Mouse (Mus musculus) limb, embryonic 12.5 days (tissue): ENCODE measurements around the gene Cdc6. TPM values are rescaled to one million over a fixed set of nuclear protein-coding genes. Genes with fewer than 3 reads are reported as not detected.

Experiments
- ATAC-seq: fragments of 200-750 bp; cut with Nextera tagmentation; 2 replicates; pipeline ENCODE4 v1.8.0; 2017; ENCODE audit warnings: low read depth, moderate TSS enrichment; ENCODE audit not compliant: insufficient number of reproducible peaks, insufficient read depth, low FRiP score, low TSS enrichment
- H3K27ac ChIP-seq: fragments of 300-500 bp; sonication (generic); 2 replicates; pipeline ENCODE4 v1.5.1; 2016; ENCODE audit warnings: mild to moderate bottlenecking, moderate library complexity
- H3K27me3 ChIP-seq: fragments of 300-500 bp; sonication (generic); 2 replicates; pipeline ENCODE4 v1.6.1; 2016; ENCODE audit warnings: mild to moderate bottlenecking, moderate library complexity
- H3K36me3 ChIP-seq: fragments of 300-500 bp; sonication (generic); 2 replicates; pipeline ENCODE4 v1.6.1; 2016; ENCODE audit warnings: mild to moderate bottlenecking, moderate library complexity
- H3K4me1 ChIP-seq: fragments of 300-500 bp; sonication (generic); replicated peaks from 2 replicates; pipeline ENCODE4 v1.6.1; 2016
- H3K4me2 ChIP-seq: fragments of 300-500 bp; sonication (generic); 2 replicates; pipeline ENCODE4 v1.6.1; 2016; ENCODE audit warnings: mild to moderate bottlenecking, moderate library complexity
- H3K4me3 ChIP-seq: fragments of 300-500 bp; sonication (generic); replicated peaks from 2 replicates; pipeline ENCODE4 v1.5.1; 2016; ENCODE audit warnings: mild to moderate bottlenecking
- H3K9ac ChIP-seq: fragments of 300-500 bp; sonication (generic); replicated peaks from 2 replicates; pipeline ENCODE4 v1.6.1; 2016; ENCODE audit warnings: mild to moderate bottlenecking, moderate library complexity
- H3K9me3 ChIP-seq: fragments of 300-500 bp; sonication (generic); 2 replicates; pipeline ENCODE4 v1.6.1; 2016; ENCODE audit warnings: mild to moderate bottlenecking, moderate library complexity
- WGBS: fragments of 180-500 bp; shearing (Covaris S2); methylation state at CpG from one replicate; pipeline ENCODE4 v1.1.7; 2016; 5-methylcytosine and 5-hydroxymethylcytosine counted together
- polyA plus RNA-seq: library from polyadenylated mRNA; unstranded; fragments of >200 nt; fragmentation: Nextera tagmentation; extraction: Ambion mirVana; gene quantifications from 2 replicates; pipeline ENCODE4 v1.2.1, GENCODE M21; 2016

Gene Cdc6
- polyA plus RNA-seq, 1 experiment from 2014 or later = 44.8 TPM

GRCm38 (mm10) chr11:98877001-98877400, 30.6 kb upstream of the Cdc6 start:
- Histone ChIP-seq H3K4me1 (0 out of 2 replicates have a peak, but pooled peaks cover 8% of the 10 kb centered on the region), H3K9ac (no peak overlapping the region), H3K4me2 (no peak overlapping the region), H3K27me3 (no peaks in the 10 kb centered on the region), H3K27ac (no peak overlapping the region), H3K9me3 (no peaks in the 10 kb centered on the region), H3K4me3 (no peak overlapping the region), H3K36me3 (peaks cover 41% of the 10 kb centered on the region)
- ATAC-seq = no peak
- 82% methylated on average over 9 of the region's 9 CpGs for WGBS

- H3K4me2 ChIP-seq = no peak overlapping the region
- 99% methylated on average over 3 of the region's 3 CpGs for WGBS
- peaks cover 84% of the 10 kb centered on the region for H3K36me3 ChIP-seq
- H3K27ac ChIP-seq = no peak overlapping the region
- H3K4me3 ChIP-seq = no peak overlapping the region
- no peaks in the 10 kb centered on the region for H3K27me3 ChIP-seq
- peaks cover 6% of the 10 kb centered on the region; the same call in 1 of the 2 replicates for H3K4me1 ChIP-seq
- H3K9ac ChIP-seq = no peak overlapping the region
- H3K9me3 ChIP-seq = no peaks in the 10 kb centered on the region
- ATAC-seq = no peak
Measured at GRCm38 (mm10) chr11:98887703-98888102, 19.9 kb upstream of the Cdc6 start.

GRCm38 (mm10) chr11:98889077-98889476, 18.5 kb upstream of the Cdc6 start:
- H3K4me2 ChIP-seq = no peak overlapping the region
- ATAC-seq = no peak
- H3K9ac ChIP-seq = no peak overlapping the region
- H3K27ac ChIP-seq = no peak overlapping the region
- H3K4me3 ChIP-seq = no peak overlapping the region
- WGBS = 97% methylated on average over 4 of the region's 4 CpGs
- H3K27me3 ChIP-seq = no peaks in the 10 kb centered on the region
- H3K9me3 ChIP-seq = no peaks in the 10 kb centered on the region
- H3K4me1 ChIP-seq = peaks cover 6% of the 10 kb centered on the region; the same call in 1 of the 2 replicates
- H3K36me3 ChIP-seq = peaks cover 98% of the 10 kb centered on the region

GRCm38 (mm10) chr11:98889977-98890376, 17.6 kb upstream of the Cdc6 start:
- H3K9ac ChIP-seq = no peak overlapping the region
- no peak overlapping the region for H3K4me2 ChIP-seq
- peaks cover 6% of the 10 kb centered on the region; the same call in 1 of the 2 replicates for H3K4me1 ChIP-seq
- no peaks in the 10 kb centered on the region for H3K9me3 ChIP-seq
- H3K27me3 ChIP-seq = no peaks in the 10 kb centered on the region
- no peak for ATAC-seq
- peaks cover 97% of the 10 kb centered on the region for H3K36me3 ChIP-seq
- 95% methylated on average over 5 of the region's 5 CpGs for WGBS
- no peak overlapping the region for H3K27ac ChIP-seq
- H3K4me3 ChIP-seq = no peak overlapping the region

- no peak overlapping the region for H3K9ac ChIP-seq
- no peak for ATAC-seq
- 62% methylated on average over 5 of the region's 5 CpGs for WGBS
- H3K27ac ChIP-seq = peak overlapping the region; percentile 57; the same call in 1 of the 2 replicates
- H3K4me1 ChIP-seq = peaks cover 6% of the 10 kb centered on the region; the same call in 1 of the 2 replicates
- H3K36me3 ChIP-seq = peaks cover 97% of the 10 kb centered on the region
- H3K4me2 ChIP-seq = no peak overlapping the region
- H3K9me3 ChIP-seq = no peaks in the 10 kb centered on the region
- H3K4me3 ChIP-seq = no peak overlapping the region
- H3K27me3 ChIP-seq = no peaks in the 10 kb centered on the region
Measured at GRCm38 (mm10) chr11:98892426-98892825, 15.2 kb upstream of the Cdc6 start.

- H3K4me3 ChIP-seq = no peak overlapping the region
- H3K36me3 ChIP-seq = peaks cover 85% of the 10 kb centered on the region
- no peaks in the 10 kb centered on the region for H3K9me3 ChIP-seq
- no peak overlapping the region for H3K27ac ChIP-seq
- ATAC-seq = no peak
- peaks cover 17% of the 10 kb centered on the region for H3K4me1 ChIP-seq
- H3K27me3 ChIP-seq = no peaks in the 10 kb centered on the region
- no peak overlapping the region for H3K9ac ChIP-seq
- WGBS = 89% methylated on average over 12 of the region's 12 CpGs
- no peak overlapping the region for H3K4me2 ChIP-seq
Measured at GRCm38 (mm10) chr11:98900529-98901125, 7.0 kb upstream of the Cdc6 start.

GRCm38 (mm10) chr11:98902621-98903245, 4.9 kb upstream of the Cdc6 start:
- WGBS = 17% methylated on average over 10 of the region's 10 CpGs
- peak overlapping the region; percentile 17; the same call in 1 of the 2 replicates for H3K4me2 ChIP-seq
- H3K9ac ChIP-seq = peak overlapping the region; percentile 37
- H3K4me1 ChIP-seq = peaks cover 17% of the 10 kb centered on the region
- H3K4me3 ChIP-seq = no peak overlapping the region
- peak overlapping the region; percentile 67 for H3K27ac ChIP-seq
- ATAC-seq = no peak
- no peaks in the 10 kb centered on the region for H3K9me3 ChIP-seq
- H3K27me3 ChIP-seq = no peaks in the 10 kb centered on the region
- H3K36me3 ChIP-seq = peaks cover 68% of the 10 kb centered on the region

GRCm38 (mm10) chr11:98904577-98904976, 3.0 kb upstream of the Cdc6 start:
- no peak overlapping the region for H3K4me3 ChIP-seq
- H3K27me3 ChIP-seq = no peaks in the 10 kb centered on the region
- H3K4me1 ChIP-seq = peaks cover 33% of the 10 kb centered on the region
- H3K36me3 ChIP-seq = peaks cover 54% of the 10 kb centered on the region
- 85% methylated on average over 2 of the region's 2 CpGs for WGBS
- ATAC-seq = no peak
- no peak overlapping the region for H3K4me2 ChIP-seq
- H3K27ac ChIP-seq = no peak overlapping the region; the same call in 1 of the 2 replicates
- no peak overlapping the region for H3K9ac ChIP-seq
- H3K9me3 ChIP-seq = no peaks in the 10 kb centered on the region

- Histone ChIP-seq H3K36me3 (peaks cover 52% of the 10 kb centered on the region), H3K27ac (no peak overlapping the region), H3K9ac (no peak overlapping the region), H3K4me2 (no peak overlapping the region), H3K4me3 (no peak overlapping the region), H3K4me1 (peaks cover 33% of the 10 kb centered on the region), H3K27me3 (no peaks in the 10 kb centered on the region), H3K9me3 (no peaks in the 10 kb centered on the region)
- ATAC-seq = no peak
- WGBS = 77% methylated on average over 7 of the region's 7 CpGs
Measured at GRCm38 (mm10) chr11:98905033-98905432, 2.6 kb upstream of the Cdc6 start.

- no peak overlapping the region for H3K4me2 ChIP-seq
- no peak overlapping the region for H3K9ac ChIP-seq
- no peaks in the 10 kb centered on the region for H3K9me3 ChIP-seq
- no peak for ATAC-seq
- H3K4me1 ChIP-seq = peaks cover 33% of the 10 kb centered on the region
- WGBS = 83% methylated on average over 4 of the region's 4 CpGs
- no peaks in the 10 kb centered on the region for H3K27me3 ChIP-seq
- no peak overlapping the region for H3K4me3 ChIP-seq
- peaks cover 52% of the 10 kb centered on the region for H3K36me3 ChIP-seq
- H3K27ac ChIP-seq = no peak overlapping the region
Measured at GRCm38 (mm10) chr11:98905583-98905982, 2.0 kb upstream of the Cdc6 start.

GRCm38 (mm10) chr11:98907063-98907436, 551 bp upstream of the Cdc6 start:
- Histone ChIP-seq H3K4me2 (peak overlapping the region; percentile 88), H3K27ac (no peak overlapping the region), H3K4me1 (peaks cover 33% of the 10 kb centered on the region), H3K9ac (no peak overlapping the region), H3K36me3 (peaks cover 53% of the 10 kb centered on the region), H3K9me3 (no peaks in the 10 kb centered on the region), H3K27me3 (no peaks in the 10 kb centered on the region), H3K4me3 (peak overlapping the region; percentile 58; the same call in 1 of the 2 replicates)
- ATAC-seq = no peak
- WGBS = 57% methylated on average over 5 of the region's 5 CpGs
